Mouse (Mus musculus) CH12.LX (cell line): Measurements from ENCODE around the gene Zfp882.

Experiments
- BHLHE40 ChIP-seq: IDR thresholded peaks from 2 replicates; pipeline ENCODE4 v1.6.1; 2011; ENCODE audit warnings: mild to moderate bottlenecking, low read depth, low read length, improper control_type of control experiment
- CTCF ChIP-seq, 2 experiments: IDR thresholded peaks in 1 of 2; conservative IDR thresholded peaks in 1 of 2; 2 replicates each; pipeline ENCODE4 v1.5.1; 2011 to 2012; ENCODE audit warnings: low read depth in 2 of 2, low read length in 2 of 2, improper control_type of control experiment in 1 of 2, inconsistent platforms in 1 of 2, mild to moderate bottlenecking in 1 of 2, moderate library complexity in 1 of 2
- E2F4 ChIP-seq: IDR thresholded peaks from 2 replicates; pipeline ENCODE4 v1.6.1; 2011; ENCODE audit warnings: low read depth, low read length, improper control_type of control experiment; ENCODE audit not compliant: insufficient replicate concordance
- EP300 ChIP-seq: IDR thresholded peaks from 2 replicates; pipeline ENCODE4 v1.6.1; 2011; ENCODE audit warnings: low read length, improper control_type of control experiment
- HCFC1 ChIP-seq: IDR thresholded peaks from 2 replicates; pipeline ENCODE4 v1.6.1; 2012; ENCODE audit warnings: low read depth, mild to moderate bottlenecking, inconsistent platforms, low read length, improper control_type of control experiment
- MAX ChIP-seq: IDR thresholded peaks from 2 replicates; pipeline ENCODE4 v1.6.1; 2011; ENCODE audit warnings: low read length, improper control_type of control experiment
- MXI1 ChIP-seq: IDR thresholded peaks from 2 replicates; pipeline ENCODE4 v1.6.1; 2011; ENCODE audit warnings: mild to moderate bottlenecking, low read depth, low read length, improper control_type of control experiment
- POLR2A ChIP-seq: IDR thresholded peaks from 2 replicates; pipeline ENCODE4 v1.6.1; 2011; ENCODE audit warnings: low read depth, mild to moderate bottlenecking, improper control_type of control experiment, low read length
- RCOR1 ChIP-seq: conservative IDR thresholded peaks from 2 replicates; pipeline ENCODE4 v1.6.1; 2012; ENCODE audit warnings: low read depth, mild to moderate bottlenecking, inconsistent platforms, low read length, improper control_type of control experiment
- SMC3 ChIP-seq: IDR thresholded peaks from 2 replicates; pipeline ENCODE4 v1.6.1; 2011; ENCODE audit warnings: low read depth, low read length, improper control_type of control experiment
- TCF12 ChIP-seq: IDR thresholded peaks from 2 replicates; pipeline ENCODE4 v1.6.1; 2014; ENCODE audit warnings: low read depth, mild to moderate bottlenecking, inconsistent platforms, low read length, improper control_type of control experiment

DNA sequence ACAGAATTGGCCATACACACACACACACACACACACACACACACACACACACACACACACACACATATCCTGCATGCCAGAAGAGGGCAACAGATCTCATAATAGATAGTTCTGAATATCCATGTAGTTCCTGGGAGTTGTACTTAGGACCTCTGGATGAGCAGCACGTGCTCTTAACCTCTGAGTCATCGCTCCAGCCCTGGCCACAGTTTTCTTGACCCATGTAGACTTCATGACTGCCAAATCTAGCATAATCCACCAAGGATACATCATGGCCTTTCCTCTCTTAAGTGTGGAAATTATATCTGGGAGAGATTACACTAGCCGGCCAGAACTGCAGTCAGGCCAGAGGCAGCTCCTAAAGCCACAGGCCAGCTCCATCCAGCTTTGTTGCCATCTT is 18.1 kb downstream of the Zfp882 start:
- TF ChIP-seq CTCF (conservative IDR thresholded peaks at IDR 0.05 in 1 of 2, IDR thresholded peaks at IDR 0.05 in 1 of 2; ENCODE audit: low read depth in 2 of 2, low read length in 2 of 2), result no peak
- no peak for TF ChIP-seq BHLHE40
- TF ChIP-seq POLR2A, result no peak
- TF ChIP-seq MXI1, result no peak
- no peak for TF ChIP-seq RCOR1
- TF ChIP-seq EP300, result no peak
- TF ChIP-seq MAX, result no peak
- TF ChIP-seq HCFC1, result no peak
- no peak for TF ChIP-seq SMC3
- no peak for TF ChIP-seq TCF12
- TF ChIP-seq E2F4, result no peak
